Mouse (Mus musculus) lung, embryonic 14.5 days (tissue): Measurements from ENCODE around the gene Adprhl2. TPM values are rescaled to one million over a fixed set of nuclear protein-coding genes. Genes with fewer than 3 reads are reported as not detected.

Experiments used
- ATAC-seq: fragments of 200-750 bp; cut with Nextera tagmentation; 2 replicates; pipeline ENCODE4 v1.8.0; 2017; ENCODE audit warnings: mild to moderate bottlenecking, moderate TSS enrichment, moderate library complexity; ENCODE audit not compliant: insufficient read depth
- DNase-seq: peaks from one replicate; pipeline ENCODE4 v3.0.0-alpha.2; 2015
- H3K27ac ChIP-seq: fragments of 300-500 bp; sonication (generic); 2 replicates; pipeline ENCODE4 v1.5.1; 2014; ENCODE audit warnings: low read depth, mild to moderate bottlenecking, moderate library complexity
- H3K27me3 ChIP-seq: fragments of 300-500 bp; sonication (generic); 2 replicates; pipeline ENCODE4 v1.6.1; 2014; ENCODE audit warnings: low read length, control low read depth; ENCODE audit not compliant: insufficient read depth
- H3K36me3 ChIP-seq: fragments of 300-500 bp; sonication (generic); 2 replicates; pipeline ENCODE4 v1.6.1; 2014; ENCODE audit warnings: control low read depth; ENCODE audit not compliant: insufficient read depth
- H3K4me1 ChIP-seq: fragments of 300-500 bp; sonication (generic); 2 replicates; pipeline ENCODE4 v1.6.1; 2014; ENCODE audit warnings: antibody characterized with exemption, control low read depth; ENCODE audit not compliant: insufficient read depth
- H3K4me2 ChIP-seq: fragments of 300-500 bp; sonication (generic); 2 replicates; pipeline ENCODE4 v1.6.1; 2014; ENCODE audit warnings: mild to moderate bottlenecking
- H3K4me3 ChIP-seq: fragments of 300-500 bp; sonication (generic); 2 replicates; pipeline ENCODE4 v1.5.1; 2014; ENCODE audit warnings: low read depth, low read length
- H3K9ac ChIP-seq: fragments of 300-500 bp; sonication (generic); 2 replicates; pipeline ENCODE4 v1.6.1; 2014
- H3K9me3 ChIP-seq: fragments of 300-500 bp; sonication (generic); 2 replicates; pipeline ENCODE4 v1.6.1; 2016; ENCODE audit warnings: low read depth, low read length, control low read depth
- CTCF ChIP-seq: IDR thresholded peaks from 2 replicates; pipeline ENCODE4 v1.5.1; 2016; ENCODE audit warnings: antibody characterized with exemption, low read depth
- WGBS: fragments of 180-500 bp; shearing (Covaris S2); extraction: QIAGEN DNeasy Blood & Tissue Kit; methylation state at CpG from one replicate; pipeline ENCODE4 v1.1.7; 2014; 5-methylcytosine and 5-hydroxymethylcytosine counted together
- polyA plus RNA-seq: library from polyadenylated mRNA; unstranded; fragments of >200 nt; fragmentation: Nextera tagmentation; extraction: Ambion mirVana; gene quantifications from 2 replicates; pipeline ENCODE4 v1.2.1, GENCODE M21; 2014

Gene Adprhl2
- polyA plus RNA-seq, 1 experiment from 2014 or later = 56.8 TPM

DNA sequence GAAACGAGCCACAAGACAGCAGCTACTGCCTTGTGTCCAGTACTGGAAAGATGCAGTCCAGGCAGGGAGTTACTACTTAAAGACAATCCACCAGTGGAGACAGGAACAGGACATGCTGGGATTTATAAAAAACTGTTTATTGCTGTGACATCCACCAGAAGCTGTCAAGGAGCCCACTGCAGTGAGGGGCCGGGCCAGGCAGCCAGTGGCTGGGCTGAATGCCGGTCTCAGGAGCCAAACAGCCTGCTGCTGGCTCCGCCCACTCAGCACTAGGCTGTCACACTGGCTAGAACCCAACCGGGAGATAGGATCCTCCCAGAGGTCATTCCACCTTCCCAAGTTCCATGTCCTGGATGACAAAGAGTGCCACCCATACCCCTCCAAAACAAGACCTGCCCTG, 5.6 kb downstream of the Adprhl2 start:
- ATAC-seq = peak; percentile 19; the same call in 1 of the 2 replicates
- 31% methylated on average over 5 of the region's 5 CpGs for WGBS
- H3K4me3 ChIP-seq = no peak overlapping the region

DNA sequence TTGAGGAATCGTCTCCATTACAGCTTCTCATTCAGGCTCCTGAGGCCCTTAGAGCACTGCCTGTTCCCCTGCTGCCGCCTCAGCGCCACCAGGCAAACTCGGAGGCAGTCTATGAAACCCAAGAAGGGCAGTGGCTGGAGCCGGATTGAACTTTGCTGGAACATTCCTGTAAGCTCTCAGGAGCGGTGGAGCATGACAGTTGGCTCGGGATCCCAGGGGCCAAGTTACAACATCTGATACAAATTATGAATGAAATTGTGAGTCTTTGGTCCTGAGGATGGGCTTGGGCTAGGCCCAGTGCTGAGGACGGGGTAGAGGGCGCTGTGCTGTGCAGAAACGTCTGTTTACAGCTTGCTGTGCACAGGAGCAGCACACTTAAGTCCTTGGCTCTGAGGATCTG, 7.1 kb downstream of the Adprhl2 start:
- DNase-seq (no peak), ATAC-seq (no peak)
- H3K9me3 ChIP-seq = no peaks in the 10 kb centered on the region
- no peak overlapping the region for H3K27ac ChIP-seq
- 56% methylated on average over 10 of the region's 10 CpGs for WGBS
- H3K4me3 ChIP-seq = no peak overlapping the region
- no peaks in the 10 kb centered on the region for H3K4me1 ChIP-seq
- no peaks in the 10 kb centered on the region for H3K27me3 ChIP-seq
- peaks cover 42% of the 10 kb centered on the region for H3K36me3 ChIP-seq
- H3K4me2 ChIP-seq = no peak overlapping the region
- no peak overlapping the region for H3K9ac ChIP-seq
- 0 out of 2 replicates have a peak, but pooled peaks have one; percentile 19 for TF ChIP-seq CTCF

More for the DNA sequence above, 5.6 kb downstream of the Adprhl2 start:
- Histone ChIP-seq H3K9ac (no peak overlapping the region), H3K9me3 (no peaks in the 10 kb centered on the region), H3K27ac (no peak overlapping the region), H3K27me3 (no peaks in the 10 kb centered on the region), H3K4me1 (peaks cover 4% of the 10 kb centered on the region; the same call in 1 of the 2 replicates), H3K36me3 (peaks cover 42% of the 10 kb centered on the region), H3K4me2 (no peak overlapping the region)
- DNase-seq = peak; percentile 39
- no peak for TF ChIP-seq CTCF

DNA sequence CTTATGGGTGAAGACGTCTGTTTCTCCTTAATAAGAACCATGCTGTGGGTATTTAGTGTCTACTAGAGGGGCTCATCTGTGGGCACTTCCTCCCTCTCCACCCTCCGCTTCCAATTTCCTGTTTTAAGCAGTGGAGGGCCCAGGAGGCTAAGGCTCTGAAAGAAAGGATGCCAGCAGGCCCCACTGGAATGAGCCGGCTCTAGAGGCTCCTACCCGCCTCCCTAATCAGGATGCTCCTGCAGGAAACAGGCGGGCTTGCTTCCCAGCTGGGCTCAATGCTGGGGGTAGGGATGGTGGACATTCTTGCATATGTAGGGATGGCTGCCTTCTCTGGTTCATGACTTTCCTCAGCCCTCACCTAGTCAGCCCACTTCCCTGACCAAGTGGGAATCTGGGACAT, 8.3 kb downstream of the Adprhl2 start:
- no peak overlapping the region for H3K27ac ChIP-seq

DNA sequence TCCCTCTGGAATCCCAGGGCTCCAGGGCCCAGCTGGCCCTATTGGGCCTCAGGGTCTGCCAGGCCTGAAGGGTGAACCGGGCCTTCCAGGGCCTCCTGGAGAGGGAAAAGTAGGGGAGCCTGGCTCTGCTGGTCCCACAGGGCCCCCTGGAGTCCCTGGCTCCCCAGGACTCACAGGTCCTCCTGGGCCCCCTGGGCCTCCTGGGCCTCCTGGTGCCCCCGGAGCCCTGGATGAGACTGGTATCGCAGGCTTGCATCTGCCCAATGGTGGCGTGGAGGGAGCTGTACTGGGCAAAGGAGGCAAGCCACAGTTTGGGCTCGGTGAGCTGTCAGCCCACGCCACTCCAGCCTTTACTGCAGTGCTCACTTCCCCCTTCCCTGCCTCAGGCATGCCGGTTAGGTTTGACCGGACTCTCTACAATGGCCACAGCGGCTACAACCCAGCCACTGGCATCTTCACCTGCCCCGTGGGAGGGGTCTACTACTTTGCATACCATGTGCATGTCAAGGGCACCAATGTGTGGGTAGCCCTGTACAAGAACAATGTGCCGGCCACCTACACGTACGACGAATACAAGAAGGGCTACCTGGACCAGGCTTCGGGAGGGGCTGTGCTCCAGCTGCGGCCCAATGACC, 9.8 kb downstream of the Adprhl2 start:
- H3K9me3 ChIP-seq = no peaks in the 10 kb centered on the region
- no peak overlapping the region for H3K4me3 ChIP-seq
- ATAC-seq = no peak
- no peak overlapping the region for H3K27ac ChIP-seq
- no peak overlapping the region for H3K4me2 ChIP-seq
- no peak for DNase-seq
- no peaks in the 10 kb centered on the region for H3K27me3 ChIP-seq
- no peaks in the 10 kb centered on the region for H3K4me1 ChIP-seq
- peaks cover 16% of the 10 kb centered on the region for H3K36me3 ChIP-seq
- TF ChIP-seq CTCF = no peak
- WGBS = 84% methylated on average over 16 of the region's 16 CpGs
- H3K9ac ChIP-seq = no peak overlapping the region

More for the DNA sequence above, 8.3 kb downstream of the Adprhl2 start:
- Histone ChIP-seq H3K27me3 (no peaks in the 10 kb centered on the region), H3K4me2 (no peak overlapping the region), H3K4me3 (no peak overlapping the region), H3K9me3 (no peaks in the 10 kb centered on the region), H3K36me3 (peaks cover 31% of the 10 kb centered on the region), H3K9ac (no peak overlapping the region), H3K4me1 (no peaks in the 10 kb centered on the region)
- TF ChIP-seq CTCF = no peak
- DNase-seq = peak; percentile 35
- no peak for ATAC-seq
- 36% methylated on average over 5 of the region's 5 CpGs for WGBS

DNA sequence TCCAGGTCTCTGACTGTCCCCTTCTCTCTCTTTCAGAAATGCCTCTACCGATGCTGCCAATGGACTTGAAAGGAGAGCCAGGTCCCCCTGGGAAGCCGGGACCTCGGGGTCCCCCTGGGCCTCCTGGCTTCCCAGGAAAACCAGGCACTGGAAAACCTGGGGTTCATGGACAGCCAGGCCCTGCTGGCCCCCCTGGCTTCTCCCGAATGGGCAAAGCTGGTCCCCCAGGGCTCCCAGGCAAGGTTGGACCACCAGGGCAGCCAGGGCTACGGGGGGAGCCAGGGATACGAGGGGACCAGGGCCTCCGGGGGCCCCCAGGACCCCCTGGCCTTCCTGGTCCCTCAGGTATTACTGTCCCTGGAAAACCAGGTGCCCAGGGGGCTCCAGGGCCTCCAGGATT, 11.2 kb downstream of the Adprhl2 start:
- ATAC-seq = no peak
- Histone ChIP-seq H3K4me3 (no peak overlapping the region), H3K9ac (no peak overlapping the region), H3K4me2 (no peak overlapping the region), H3K9me3 (no peaks in the 10 kb centered on the region), H3K4me1 (no peaks in the 10 kb centered on the region), H3K36me3 (peaks cover 2% of the 10 kb centered on the region; the same call in 1 of the 2 replicates), H3K27ac (no peak overlapping the region), H3K27me3 (no peaks in the 10 kb centered on the region)
- no peak for TF ChIP-seq CTCF
- no peak for DNase-seq
- WGBS = 75% methylated on average over 7 of the region's 7 CpGs

DNA sequence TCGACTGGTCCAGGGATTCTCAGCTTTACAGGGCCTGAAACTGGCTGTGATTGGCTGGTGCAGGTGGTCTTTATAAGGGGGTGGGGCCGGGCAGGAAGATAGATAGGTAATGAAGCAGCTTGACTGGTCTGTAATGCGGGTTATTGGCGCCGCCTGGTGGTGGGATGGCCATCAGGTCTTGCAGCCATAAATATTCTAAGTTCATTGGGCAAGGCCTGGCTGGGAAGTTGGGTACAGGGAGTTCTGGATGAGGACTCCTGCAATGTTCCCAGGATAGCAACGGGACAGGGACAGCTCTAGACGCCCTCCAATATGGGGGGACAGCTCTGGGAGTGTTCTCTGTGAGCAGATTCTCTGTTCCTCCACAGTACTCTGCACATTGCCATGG, 11.6 kb downstream of the Adprhl2 start:
- peak; percentile 60 for ATAC-seq
- WGBS = under 1% methylated on average over 7 of the region's 7 CpGs
- DNase-seq = peak; percentile 94
- TF ChIP-seq CTCF = peak; percentile 92
- H3K9me3 ChIP-seq = no peaks in the 10 kb centered on the region
- H3K4me2 ChIP-seq = peak overlapping the region; percentile 52
- peaks cover 2% of the 10 kb centered on the region; the same call in 1 of the 2 replicates for H3K36me3 ChIP-seq
- no peak overlapping the region for H3K9ac ChIP-seq
- no peak overlapping the region for H3K4me3 ChIP-seq
- H3K4me1 ChIP-seq = no peaks in the 10 kb centered on the region
- H3K27ac ChIP-seq = no peak overlapping the region
- H3K27me3 ChIP-seq = no peaks in the 10 kb centered on the region

DNA sequence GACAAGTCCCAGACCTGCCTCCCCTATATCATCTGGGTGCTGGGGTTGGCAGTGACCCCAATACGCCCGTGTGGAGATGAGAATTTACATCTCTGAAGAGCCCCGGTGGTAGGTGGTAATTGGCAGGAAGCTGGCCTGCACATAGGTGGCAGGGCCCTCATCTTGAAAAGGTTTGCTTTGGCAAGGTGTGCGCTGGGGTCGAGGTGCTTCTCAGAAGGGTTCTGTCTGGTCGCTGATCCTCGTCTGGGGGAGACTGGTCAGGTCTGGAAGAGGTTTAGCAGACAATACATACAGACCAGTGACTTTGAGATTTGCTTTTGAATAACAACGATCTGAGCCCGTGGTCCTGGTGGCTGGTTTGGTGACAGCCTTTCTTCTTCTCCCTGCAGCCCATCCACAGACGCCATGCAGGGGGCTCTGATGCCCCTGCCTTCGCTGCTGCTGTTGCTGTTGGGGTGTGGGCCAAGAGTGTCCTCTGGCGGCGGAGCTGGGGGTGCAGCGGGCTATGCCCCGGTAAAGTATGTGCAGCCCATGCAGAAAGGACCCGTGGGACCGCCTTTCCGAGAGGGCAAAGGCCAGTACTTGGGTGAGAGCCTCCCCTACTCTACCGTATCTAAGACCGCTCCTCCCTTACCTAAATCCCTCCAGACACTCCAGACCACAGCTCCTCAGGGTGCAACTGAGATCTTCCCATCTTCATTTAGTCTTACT, 12.1 kb downstream of the Adprhl2 start:
- Histone ChIP-seq H3K4me2 (peak overlapping the region; percentile 52), H3K4me1 (no peaks in the 10 kb centered on the region), H3K27me3 (no peaks in the 10 kb centered on the region), H3K9ac (no peak overlapping the region; the same call in 1 of the 2 replicates), H3K9me3 (no peaks in the 10 kb centered on the region), H3K4me3 (no peak overlapping the region), H3K36me3 (0 out of 2 replicates have a peak, but pooled peaks cover 2% of the 10 kb centered on the region), H3K27ac (no peak overlapping the region)
- TF ChIP-seq CTCF = peak; percentile 47
- peak; percentile 35 for DNase-seq
- peak; percentile 64 for ATAC-seq
- 13% methylated on average over 20 of the region's 20 CpGs for WGBS
